Mouse (Mus musculus): ENCODE results near the gene Mvb12b.

The Mvb12b gene

GRCm38 (mm10) chr2:33737128-33737527 is 150.6 kb downstream of the Mvb12b start:
- no peak for DNase-seq (ENCODE audit: low spot score in 2 of 2)

- peak; percentile 21 to 22 for DNase-seq (ENCODE audit: low spot score in 2 of 2)
These were observed 151.0 kb downstream of the Mvb12b start for GRCm38 (mm10) chr2:33736722-33737121.

- DNase-seq (ENCODE audit: low spot score in 2 of 2): peak; percentile 29 to 47
These were observed 152.8 kb downstream of the Mvb12b start for GRCm38 (mm10) chr2:33734781-33735485.

- DNase-seq (ENCODE audit: low spot score in 2 of 2): no peak
These were observed 158.0 kb downstream of the Mvb12b start for GRCm38 (mm10) chr2:33729701-33730100.

GRCm38 (mm10) chr2:33727199-33727598 is 160.5 kb downstream of the Mvb12b start:
- DNase-seq (ENCODE audit: low spot score in 2 of 2): no peak

- no peak for DNase-seq (ENCODE audit: low spot score in 2 of 2)
These were observed 167.3 kb downstream of the Mvb12b start for GRCm38 (mm10) chr2:33720380-33720898.

- no peak for DNase-seq (ENCODE audit: low spot score in 2 of 2)
These were observed 168.2 kb downstream of the Mvb12b start for GRCm38 (mm10) chr2:33719339-33720066.

GRCm38 (mm10) chr2:33718561-33718960 is 169.2 kb downstream of the Mvb12b start:
- no peak for DNase-seq (ENCODE audit: low spot score in 2 of 2)

- DNase-seq (ENCODE audit: low spot score in 2 of 2): no peak
These were observed 169.9 kb downstream of the Mvb12b start for GRCm38 (mm10) chr2:33717821-33718351.

GRCm38 (mm10) chr2:33717378-33717777 is 170.4 kb downstream of the Mvb12b start:
- no peak for DNase-seq (ENCODE audit: low spot score in 2 of 2)

- no peak for DNase-seq (ENCODE audit: low spot score in 2 of 2)
These were observed 170.9 kb downstream of the Mvb12b start for GRCm38 (mm10) chr2:33716878-33717277.

- DNase-seq (ENCODE audit: low spot score in 2 of 2): no peak
These were observed 172.8 kb downstream of the Mvb12b start for GRCm38 (mm10) chr2:33714932-33715331.

GRCm38 (mm10) chr2:33713580-33714260 is 174.0 kb downstream of the Mvb12b start:
- DNase-seq (ENCODE audit: low spot score in 2 of 2): no peak

GRCm38 (mm10) chr2:33712811-33713210 is 174.9 kb downstream of the Mvb12b start:
- DNase-seq (ENCODE audit: low spot score in 2 of 2): no peak

GRCm38 (mm10) chr2:33708831-33709230 is 178.9 kb downstream of the Mvb12b start:
- DNase-seq (ENCODE audit: low spot score in 2 of 2): no peak

- no peak for DNase-seq (ENCODE audit: low spot score in 2 of 2)
These were observed 179.7 kb downstream of the Mvb12b start for GRCm38 (mm10) chr2:33708096-33708495.

- no peak for DNase-seq (ENCODE audit: low spot score in 2 of 2)
These were observed 181.3 kb downstream of the Mvb12b start for GRCm38 (mm10) chr2:33706403-33706802.

GRCm38 (mm10) chr2:33705687-33706320 is 181.9 kb downstream of the Mvb12b start:
- no peak for DNase-seq (ENCODE audit: low spot score in 2 of 2)

- DNase-seq (ENCODE audit: low spot score in 2 of 2): no peak
These were observed 184.5 kb downstream of the Mvb12b start for GRCm38 (mm10) chr2:33703286-33703685.

- DNase-seq (ENCODE audit: low spot score in 2 of 2): no peak
These were observed 185.0 kb downstream of the Mvb12b start for GRCm38 (mm10) chr2:33702705-33703104.

GRCm38 (mm10) chr2:33701446-33701815 is 186.3 kb downstream of the Mvb12b start:
- DNase-seq (ENCODE audit: low spot score in 2 of 2): no peak

All from spleen, postnatal 36 days (tissue).